Mouse (Mus musculus) left cerebral cortex, adult 18-20 months (tissue): ENCODE measurements around the gene Ankrd54. TPM values are rescaled to one million over a fixed set of nuclear protein-coding genes. Genes with fewer than 3 reads are reported as not detected.
"Not testable (repeated sequence)": the region's sequence is repeated elsewhere in the genome, so short reads cannot be mapped to it uniquely, and the experiment has no call there.

Source experiments
- DNase-seq, 2 experiments: peaks; one replicate each; pipeline ENCODE4 v3.0.0; 2021 to 2022; ENCODE audit warnings: low spot score in 2 of 2, mixed read lengths in 1 of 2
- total RNA-seq, 2 experiments: library from RNA; stranded (reverse); gene quantifications; 2 replicates each; pipeline ENCODE4 v1.2.3; 2021

Gene Ankrd54
- total RNA-seq, 2 experiments from 2014 or later = 17.8 to 24.9 TPM

- no peak for DNase-seq
These were observed 43.8 kb downstream of the Ankrd54 start for GRCm38 (mm10) chr15:79018886-79019285.

GRCm38 (mm10) chr15:79018191-79018590 lies 44.5 kb downstream of the Ankrd54 start:
- DNase-seq = no peak

GRCm38 (mm10) chr15:79013382-79013781 lies 49.3 kb downstream of the Ankrd54 start:
- DNase-seq = no peak

GRCm38 (mm10) chr15:79011550-79011949 lies 51.1 kb downstream of the Ankrd54 start:
- no peak for DNase-seq

GRCm38 (mm10) chr15:79009734-79010133 lies 53.0 kb downstream of the Ankrd54 start:
- DNase-seq = no peak

- not testable (repeated sequence) for DNase-seq
These were observed 54.9 kb downstream of the Ankrd54 start for GRCm38 (mm10) chr15:79007836-79008235.

GRCm38 (mm10) chr15:79007059-79007458 lies 55.6 kb downstream of the Ankrd54 start:
- no peak for DNase-seq

- no peak for DNase-seq
These were observed 56.1 kb downstream of the Ankrd54 start for GRCm38 (mm10) chr15:79006638-79007037.

- no peak for DNase-seq
These were observed 57.1 kb downstream of the Ankrd54 start for GRCm38 (mm10) chr15:79005581-79005980.

Other genes with a start within 250 kb of the Ankrd54 start
- 10 to 100 TPM; 15.3 to 16.3 TPM for gene Cdc42ep1, start 220.3 kb downstream of the Ankrd54 start, total RNA-seq
- not detected for gene Lgals2, start 207.4 kb downstream of the Ankrd54 start, total RNA-seq
- gene Gga1, start 185.7 kb downstream of the Ankrd54 start, total RNA-seq = 10 to 100 TPM; 64.6 to 67.2 TPM
- under 1 TPM in 1 of 2 experiments, not detected in 1; 0.52 TPM for gene Gm49510, start 163.2 kb downstream of the Ankrd54 start, total RNA-seq
- 10 to 100 TPM; 33.8 to 39.9 TPM for gene Sh3bp1, start 163.1 kb downstream of the Ankrd54 start, total RNA-seq
- 100 to 1,000 TPM; 178 to 191 TPM for gene Pdxp, start 149.0 kb downstream of the Ankrd54 start, total RNA-seq
- 10 to 100 TPM; 26.4 to 26.8 TPM for gene Lgals1, start 136.2 kb downstream of the Ankrd54 start, total RNA-seq
- 10 to 100 TPM; 37.3 to 44.0 TPM for gene Nol12, start 128.0 kb downstream of the Ankrd54 start, total RNA-seq
- 10 to 100 TPM; 11.0 to 11.3 TPM for gene Triobp, start 115.2 kb downstream of the Ankrd54 start, total RNA-seq
- gene H1f0, start 34.4 kb downstream of the Ankrd54 start, total RNA-seq = 10 to 100 TPM; 79.6 to 93.8 TPM
- gene Galr3, start 21.0 kb downstream of the Ankrd54 start, total RNA-seq = under 1 TPM; 0.82 to 0.98 TPM
- 10 to 100 TPM; 66.5 to 68.2 TPM for gene Eif3l, start 12.3 kb upstream of the Ankrd54 start, total RNA-seq
- 10 to 100 TPM; 22.2 to 26.8 TPM for gene Micall1, start 46.0 kb upstream of the Ankrd54 start, total RNA-seq
- gene Polr2f, start 78.1 kb upstream of the Ankrd54 start, total RNA-seq = 100 to 1,000 TPM; 102 to 111 TPM
- 10 to 100 TPM in 1 of 2 experiments, 1 to 10 TPM in 1; 7.3 to 10.8 TPM for gene 1700088E04Rik, start 78.4 kb upstream of the Ankrd54 start, total RNA-seq
- 10 to 100 TPM; 19.6 to 26.1 TPM for gene Sox10, start 102.3 kb upstream of the Ankrd54 start, total RNA-seq
- gene Pick1, start 166.3 kb upstream of the Ankrd54 start, total RNA-seq = 10 to 100 TPM; 47.1 to 54.0 TPM
- under 1 TPM; 0.16 to 0.42 TPM for gene Gm49486, start 166.5 kb upstream of the Ankrd54 start, total RNA-seq
- not detected for gene Slc16a8, start 191.9 kb upstream of the Ankrd54 start, total RNA-seq
- gene Baiap2l2, start 222.6 kb upstream of the Ankrd54 start, total RNA-seq = 1 to 10 TPM; 3.1 to 4.9 TPM